Mouse (Mus musculus) liver, embryonic 16.5 days (tissue): Measurements from ENCODE around the gene Sspo. TPM values are rescaled to one million over a fixed set of nuclear protein-coding genes. Genes with fewer than 3 reads are reported as not detected.

Source experiments
- ATAC-seq: fragments of 200-750 bp; cut with Nextera tagmentation; 2 replicates; pipeline ENCODE4 v1.8.0; 2017; ENCODE audit warnings: low read depth, mild to moderate bottlenecking, moderate number of reproducible peaks, moderate library complexity
- H3K27ac ChIP-seq: fragments of 300-500 bp; sonication (generic); 2 replicates; pipeline ENCODE4 v1.5.1; 2014; ENCODE audit warnings: mild to moderate bottlenecking, low read length
- H3K27me3 ChIP-seq: fragments of 300-500 bp; sonication (generic); 2 replicates; pipeline ENCODE4 v1.6.1; 2014; ENCODE audit warnings: low read depth, low read length, mixed read lengths; ENCODE audit not compliant: control insufficient read depth, insufficient read depth
- H3K36me3 ChIP-seq: fragments of 300-500 bp; sonication (generic); 2 replicates; pipeline ENCODE4 v1.6.1; 2014; ENCODE audit warnings: mild to moderate bottlenecking; ENCODE audit not compliant: control insufficient read depth, insufficient read depth
- H3K4me1 ChIP-seq: fragments of 300-500 bp; sonication (generic); 2 replicates; pipeline ENCODE4 v1.6.1; 2014; ENCODE audit warnings: low read depth, low read length, mixed read lengths; ENCODE audit not compliant: control insufficient read depth
- H3K4me2 ChIP-seq: fragments of 300-500 bp; sonication (generic); 2 replicates; pipeline ENCODE4 v1.6.1; 2014; ENCODE audit warnings: low read depth, low read length, mixed read lengths
- H3K4me3 ChIP-seq: fragments of 300-500 bp; sonication (generic); 2 replicates; pipeline ENCODE4 v1.5.1; 2014; ENCODE audit warnings: low read depth, mild to moderate bottlenecking, low read length
- H3K9ac ChIP-seq: fragments of 300-500 bp; sonication (generic); 2 replicates; pipeline ENCODE4 v1.6.1; 2014; ENCODE audit warnings: low read depth, low read length
- H3K9me3 ChIP-seq: fragments of 300-500 bp; sonication (generic); replicated peaks from 2 replicates; pipeline ENCODE4 v1.6.1; 2016; ENCODE audit warnings: low read length; ENCODE audit not compliant: control insufficient read depth
- WGBS: fragments of 180-500 bp; shearing (Covaris S2); extraction: QIAGEN DNeasy Blood & Tissue Kit; methylation state at CpG from one replicate; pipeline ENCODE4 v1.1.7; 2014; ENCODE audit not compliant: insufficient replicate concordance; 5-methylcytosine and 5-hydroxymethylcytosine counted together
- polyA plus RNA-seq: library from polyadenylated mRNA; unstranded; fragments of >200 nt; fragmentation: Nextera tagmentation; extraction: Ambion mirVana; gene quantifications from 2 replicates; pipeline ENCODE4 v1.2.1, GENCODE M21; 2015

Sspo gene
- polyA plus RNA-seq, 1 experiment from 2014 or later = 0.01 TPM

DNA sequence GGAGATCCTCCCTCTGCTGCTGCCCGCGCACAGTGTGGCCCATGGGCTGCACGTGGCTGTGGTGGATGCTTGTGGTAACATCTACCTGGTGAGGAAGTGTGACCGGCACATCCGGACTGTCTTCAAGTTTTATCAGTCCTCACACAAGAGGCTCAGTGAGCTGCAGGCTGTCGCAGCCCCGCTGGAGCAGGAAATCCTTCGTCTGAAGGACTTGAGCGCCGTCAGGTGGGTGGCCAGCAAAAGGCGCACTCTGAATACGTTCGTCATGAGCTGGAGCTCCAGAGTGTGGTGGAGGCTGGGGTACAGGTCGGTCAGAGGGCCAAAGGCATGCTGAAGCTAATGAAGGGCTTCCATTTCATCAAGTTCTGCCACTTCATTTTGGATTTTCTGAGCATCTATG, 81.2 kb downstream of the Sspo start:
- Histone ChIP-seq H3K4me3 (no peak overlapping the region), H3K9me3 (no peaks in the 10 kb centered on the region), H3K4me1 (no peaks in the 10 kb centered on the region), H3K27me3 (no peaks in the 10 kb centered on the region), H3K27ac (no peak overlapping the region), H3K9ac (no peak overlapping the region), H3K4me2 (no peak overlapping the region), H3K36me3 (no peaks in the 10 kb centered on the region)
- WGBS = 29% methylated on average over 14 of the region's 14 CpGs
- no peak for ATAC-seq

DNA sequence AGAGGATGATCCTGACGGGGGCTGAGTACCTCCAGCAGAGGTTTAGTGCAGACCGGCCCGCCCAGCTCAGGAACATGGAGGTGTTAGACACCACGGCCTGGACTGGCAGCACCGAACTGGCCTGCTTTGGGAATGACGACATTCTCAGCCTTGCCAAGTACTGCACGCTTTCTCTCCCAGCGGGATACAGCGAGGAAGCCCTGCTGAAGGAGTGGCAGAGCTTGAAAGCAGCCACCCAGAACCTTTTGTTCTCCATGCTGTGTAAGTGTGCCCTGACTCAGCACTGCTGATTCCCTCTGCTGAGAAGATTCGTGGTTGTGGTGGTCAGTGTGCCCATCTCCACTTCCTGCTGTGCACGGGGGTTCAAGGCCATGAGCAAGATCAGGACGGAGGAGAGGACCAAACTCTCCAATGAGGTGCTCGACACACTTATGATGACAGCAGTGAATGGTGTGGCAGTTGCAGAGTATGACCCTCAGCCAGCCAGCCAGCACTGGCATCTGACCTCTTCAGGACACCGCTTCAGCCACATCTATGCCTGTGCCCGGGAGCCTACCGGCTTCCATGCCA, 81.9 kb downstream of the Sspo start:
- no peak overlapping the region for H3K9ac ChIP-seq
- no peaks in the 10 kb centered on the region for H3K4me1 ChIP-seq
- no peak for ATAC-seq
- no peaks in the 10 kb centered on the region for H3K27me3 ChIP-seq
- no peaks in the 10 kb centered on the region for H3K9me3 ChIP-seq
- H3K36me3 ChIP-seq = no peaks in the 10 kb centered on the region
- H3K4me2 ChIP-seq = no peak overlapping the region
- WGBS = 59% methylated on average over 16 of the region's 16 CpGs
- H3K27ac ChIP-seq = no peak overlapping the region
- no peak overlapping the region for H3K4me3 ChIP-seq

DNA sequence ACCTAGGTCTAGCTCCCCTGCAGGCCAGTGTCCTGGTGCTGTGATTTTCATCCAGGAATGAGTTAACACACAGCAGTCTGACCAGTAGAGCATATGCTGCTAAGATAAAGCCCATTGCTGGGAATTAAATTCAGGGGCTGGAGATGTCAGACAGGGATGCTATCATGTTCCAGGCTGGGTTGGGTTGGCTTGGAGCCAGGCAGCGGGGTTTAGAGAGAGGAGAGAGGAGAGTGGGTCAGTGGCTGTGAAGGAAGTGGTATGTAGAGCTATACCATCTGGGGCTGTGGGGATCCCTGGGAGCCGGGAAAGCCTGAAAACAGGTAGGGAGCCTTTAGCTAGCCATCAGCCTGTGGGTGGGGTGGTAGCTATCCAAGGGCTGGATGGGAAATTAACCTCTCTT, 82.8 kb downstream of the Sspo start:
- H3K9ac ChIP-seq = no peak overlapping the region
- no peak for ATAC-seq
- no peak overlapping the region for H3K27ac ChIP-seq
- no peak overlapping the region for H3K4me3 ChIP-seq
- H3K27me3 ChIP-seq = no peaks in the 10 kb centered on the region
- H3K36me3 ChIP-seq = no peaks in the 10 kb centered on the region
- WGBS = 55% methylated on average over 2 of the region's 2 CpGs
- H3K9me3 ChIP-seq = no peaks in the 10 kb centered on the region
- H3K4me2 ChIP-seq = no peak overlapping the region
- H3K4me1 ChIP-seq = no peaks in the 10 kb centered on the region

DNA sequence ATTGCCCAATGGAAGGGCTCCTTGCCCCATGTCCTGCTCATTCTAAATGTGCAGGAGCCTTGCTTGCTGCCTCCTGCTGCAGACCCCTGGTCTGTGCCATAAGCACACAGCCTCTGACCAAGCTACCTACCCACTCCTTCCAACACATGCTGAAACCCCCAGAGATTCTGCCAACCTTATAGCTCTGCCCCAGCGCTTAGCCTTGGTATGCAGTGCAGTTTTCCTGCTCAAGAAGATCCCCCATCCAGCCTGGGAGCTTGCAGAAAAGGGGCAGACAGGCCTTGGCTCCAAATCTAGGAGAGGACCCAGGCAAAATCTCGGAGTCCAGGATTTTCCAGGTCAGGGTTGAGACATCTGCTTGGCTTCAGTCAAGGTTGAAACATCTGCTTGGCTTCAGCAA, 85.4 kb downstream of the Sspo start:
- no peaks in the 10 kb centered on the region for H3K36me3 ChIP-seq
- 51% methylated on average over 2 of the region's 2 CpGs for WGBS

DNA sequence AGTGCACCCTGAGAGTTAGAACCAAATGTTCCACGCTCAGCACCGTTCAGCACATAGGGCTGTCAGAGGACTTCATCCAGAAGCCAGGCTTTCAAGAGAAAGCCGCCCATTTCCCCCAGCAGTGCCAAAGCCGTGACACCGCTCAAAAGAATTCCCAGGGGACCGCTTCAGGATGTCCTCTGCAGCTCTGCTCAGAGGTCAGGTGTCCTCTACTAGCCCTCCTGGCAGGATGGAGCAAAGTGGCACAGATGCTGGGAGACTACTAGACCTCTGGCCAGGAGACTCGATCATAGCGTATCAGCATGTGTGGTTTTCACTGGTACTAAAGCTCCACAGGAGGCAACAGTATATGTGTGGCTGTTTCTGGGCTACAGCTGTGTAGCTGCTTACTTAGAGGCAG, 86.9 kb downstream of the Sspo start:
- no peaks in the 10 kb centered on the region for H3K4me1 ChIP-seq
- ATAC-seq = no peak
- H3K36me3 ChIP-seq = no peaks in the 10 kb centered on the region
- no peak overlapping the region for H3K4me3 ChIP-seq
- H3K27ac ChIP-seq = no peak overlapping the region
- H3K27me3 ChIP-seq = no peaks in the 10 kb centered on the region
- WGBS = 70% methylated on average over 8 of the region's 8 CpGs
- no peaks in the 10 kb centered on the region for H3K9me3 ChIP-seq
- no peak overlapping the region for H3K9ac ChIP-seq
- H3K4me2 ChIP-seq = no peak overlapping the region

More for the DNA sequence above, 85.4 kb downstream of the Sspo start:
- Histone ChIP-seq H3K4me1 (no peaks in the 10 kb centered on the region), H3K4me2 (no peak overlapping the region), H3K27ac (no peak overlapping the region), H3K9ac (no peak overlapping the region), H3K4me3 (no peak overlapping the region), H3K27me3 (no peaks in the 10 kb centered on the region), H3K9me3 (no peaks in the 10 kb centered on the region)
- ATAC-seq = no peak

DNA sequence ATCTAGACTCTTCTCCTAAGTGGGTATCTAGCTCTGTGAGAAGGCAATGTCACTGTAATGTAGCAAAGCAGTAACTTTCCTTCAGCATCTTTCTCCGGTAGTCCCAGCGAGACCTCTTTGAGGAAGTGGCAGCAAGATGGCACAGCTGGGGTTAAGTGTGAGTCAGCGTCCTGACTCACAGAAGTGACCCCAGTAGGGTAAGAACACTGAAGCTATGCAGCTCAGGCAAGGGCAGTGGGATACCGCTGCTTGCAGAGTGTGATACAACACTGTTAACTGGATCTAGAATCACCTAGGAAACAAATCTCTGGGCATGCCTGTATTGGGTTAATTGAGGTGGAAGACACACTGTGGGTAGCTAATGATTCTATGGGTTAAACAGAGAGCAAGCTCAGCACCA, 88.1 kb downstream of the Sspo start:
- Histone ChIP-seq H3K4me1 (no peaks in the 10 kb centered on the region), H3K9me3 (no peaks in the 10 kb centered on the region), H3K9ac (no peak overlapping the region), H3K36me3 (no peaks in the 10 kb centered on the region), H3K27ac (no peak overlapping the region), H3K4me3 (no peak overlapping the region), H3K4me2 (no peak overlapping the region), H3K27me3 (no peaks in the 10 kb centered on the region)
- no peak for ATAC-seq
- 36% methylated on average over 4 of the region's 4 CpGs for WGBS

DNA sequence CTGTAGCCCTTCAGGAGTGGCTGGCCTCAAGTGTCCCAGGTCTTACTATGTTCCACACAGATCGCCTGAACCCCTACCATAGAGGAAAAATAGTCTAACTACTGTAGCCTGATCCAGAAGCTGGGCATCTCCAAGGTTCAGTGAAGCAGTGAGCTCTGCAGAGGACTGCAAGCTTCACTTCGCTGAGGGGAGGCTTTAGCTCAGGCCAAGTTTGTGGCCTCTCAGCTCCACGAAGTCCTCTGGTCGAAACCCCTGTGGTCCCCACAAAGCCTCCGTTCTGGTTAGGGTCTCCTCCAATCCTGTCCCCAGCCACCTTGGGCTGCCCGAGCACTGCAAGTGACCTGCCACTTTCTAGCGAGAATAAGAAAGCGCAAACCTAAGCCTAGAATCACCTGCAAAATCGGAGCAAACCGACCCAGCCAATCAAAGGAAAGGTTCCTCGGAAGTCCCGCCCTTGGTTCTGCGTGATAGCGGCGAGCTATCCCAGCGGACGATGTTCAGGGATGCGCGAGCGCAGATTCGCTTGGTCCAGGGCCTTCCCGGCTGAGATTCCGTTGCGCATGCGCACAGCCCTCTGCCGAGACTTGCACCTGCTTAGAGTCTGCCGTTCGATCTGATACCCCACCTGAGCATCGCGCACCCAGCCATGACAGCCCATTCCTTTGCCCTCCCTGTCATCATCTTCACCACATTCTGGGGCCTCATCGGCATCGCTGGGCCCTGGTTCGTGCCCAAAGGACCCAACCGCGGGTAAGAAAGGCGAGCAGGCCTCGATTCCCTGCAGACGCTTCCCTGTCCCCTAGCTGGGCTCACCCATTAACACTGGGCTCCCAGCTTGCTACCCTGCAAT, 89.3 kb downstream of the Sspo start, which contains the start of gene Atp6v0e2:
Atp6v0e2 (plus strand) TSS at position 511 of the 850 bp plus-strand sequence.
- ATAC-seq = peak; percentile 35; the same call in 1 of the 2 replicates
- Histone ChIP-seq H3K9ac (no peak within 1 kb of the TSS), H3K4me2 (peak within 1 kb of the TSS; percentile 38)

DNA sequence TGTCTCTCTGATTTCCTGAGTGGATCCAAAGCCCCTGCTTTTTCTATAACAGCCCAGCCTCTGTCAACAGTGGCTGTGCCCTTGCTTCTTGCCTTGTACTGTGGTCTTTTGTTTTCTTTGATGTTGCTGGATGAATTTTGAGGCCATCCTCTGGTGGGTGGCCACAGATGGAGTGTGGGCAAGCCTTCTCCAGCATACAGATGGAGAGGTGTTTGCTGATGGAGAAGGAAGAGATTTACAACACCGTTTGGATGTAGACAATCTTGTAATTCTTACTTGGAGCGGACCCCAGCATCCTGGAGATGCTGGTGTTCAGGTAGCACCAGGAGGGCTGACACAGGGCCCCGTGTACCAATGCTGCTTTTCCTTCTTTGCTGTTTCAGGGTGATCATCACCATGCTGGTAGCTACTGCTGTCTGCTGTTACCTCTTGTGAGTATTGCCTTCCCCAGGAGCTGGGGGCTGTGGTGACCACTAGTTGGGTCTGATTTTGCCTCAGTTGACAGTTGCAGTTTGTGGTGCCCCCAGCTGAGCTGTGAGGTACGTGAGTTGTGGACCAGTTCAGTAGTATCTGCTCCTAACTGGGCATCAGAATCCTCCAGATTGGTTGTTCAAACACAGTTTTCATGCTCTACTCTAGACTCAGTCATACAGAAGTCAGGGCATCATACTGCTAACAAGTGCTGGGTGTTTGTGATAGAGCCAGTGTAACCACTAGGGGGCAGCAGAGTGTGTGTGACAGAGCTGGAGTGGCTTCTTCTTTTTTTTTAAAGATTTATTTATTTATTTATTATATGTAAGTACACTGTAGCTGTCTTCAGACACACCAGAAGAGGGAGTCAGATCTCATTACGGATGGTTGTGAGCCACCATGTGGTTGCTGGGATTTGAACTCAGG, 91.1 kb downstream of the Sspo start:
- no peak overlapping the region for H3K27ac ChIP-seq
- ATAC-seq = no peak
- no peak overlapping the region for H3K4me3 ChIP-seq
- WGBS = 47% methylated on average over 5 of the region's 5 CpGs
- no peaks in the 10 kb centered on the region for H3K27me3 ChIP-seq
- H3K9me3 ChIP-seq = no peaks in the 10 kb centered on the region
- H3K4me2 ChIP-seq = no peak overlapping the region
- no peak overlapping the region for H3K9ac ChIP-seq
- H3K36me3 ChIP-seq = no peaks in the 10 kb centered on the region
- H3K4me1 ChIP-seq = no peaks in the 10 kb centered on the region

More for the DNA sequence above, 89.3 kb downstream of the Sspo start, which contains the start of gene Atp6v0e2:
- H3K9me3 ChIP-seq = no peaks in the 10 kb centered on the region
- H3K36me3 ChIP-seq = no peaks in the 10 kb centered on the region
- H3K4me3 ChIP-seq = peak within 1 kb of the TSS; percentile 13; the same call in 1 of the 2 replicates
- no peaks in the 10 kb centered on the region for H3K4me1 ChIP-seq
- H3K27ac ChIP-seq = no peak within 1 kb of the TSS
- H3K27me3 ChIP-seq = no peaks in the 10 kb centered on the region
- 14% methylated on average over 38 of the region's 38 CpGs for WGBS
